16 mouse cellular contexts compared by ENCODE assay signal in the genomic region with DNA sequence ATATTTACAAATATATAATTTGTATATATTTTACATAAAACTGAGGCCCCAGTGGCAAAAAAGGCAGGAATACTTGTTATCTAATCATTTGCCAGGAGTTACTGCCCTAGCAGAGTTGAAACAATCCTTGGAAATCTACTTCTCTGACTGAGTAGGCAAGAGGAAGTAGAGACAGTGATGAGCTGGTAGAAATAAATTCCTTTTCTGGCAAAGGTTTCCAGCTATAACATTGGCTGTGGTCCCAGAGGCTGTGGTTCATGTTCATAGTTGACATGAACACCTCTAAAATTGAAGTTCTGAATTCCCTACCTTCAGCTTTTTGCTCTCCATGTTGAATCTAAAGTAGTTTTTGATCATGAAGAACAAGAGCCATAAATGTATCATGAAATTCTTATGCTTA. TPM values are rescaled to one million over a fixed set of nuclear protein-coding genes. Genes with fewer than 3 reads are reported as not detected.
DNase-seq lines count a peak whose midpoint lies in the region; ATAC-seq and TF ChIP-seq lines count a peak whose summit lies in the region.
"Had no signal": no experiment of that assay in that cellular context is flagged by ENCODE, and none has a peak within 500 bp of the region (broad histone marks: within the 10 kb centered on the region; RNA-seq: fewer than 3 reads in every experiment).

No protein-coding gene starts in this region.

- ATAC-seq in limb, embryonic 14.5 days (ENCODE audit: low FRiP score, low read depth): no peak
- no peak for ATAC-seq in midbrain, embryonic 13.5 days

- H3K4me3 ChIP-seq in limb, embryonic 14.5 days (replicated peaks; ENCODE audit: low read length): no peak overlapping the region
- H3K4me3 ChIP-seq in limb, embryonic 10.5 days: no peak overlapping the region
- no peak overlapping the region for H3K4me3 ChIP-seq in midbrain, embryonic 13.5 days (replicated peaks)
- H3K4me3 ChIP-seq: embryonic facial prominence, embryonic 13.5 days; forebrain, embryonic 12.5 days; limb, embryonic 13.5 days; neural tube, embryonic 13.5 days; stomach, embryonic 15.5 days had no signal

- no peaks in the 10 kb centered on the region for H3K27me3 ChIP-seq in limb, embryonic 14.5 days (ENCODE audit: control insufficient read depth, insufficient read depth, low read length)
- H3K27me3 ChIP-seq in limb, embryonic 10.5 days (ENCODE audit: low read depth, poor library complexity, severe bottlenecking): no peaks in the 10 kb centered on the region
- H3K27me3 ChIP-seq in midbrain, embryonic 13.5 days: no peaks in the 10 kb centered on the region
- H3K27me3 ChIP-seq: embryonic facial prominence, embryonic 13.5 days; forebrain, embryonic 12.5 days; limb, embryonic 13.5 days; neural tube, embryonic 13.5 days; stomach, embryonic 15.5 days had no signal

- H3K27ac ChIP-seq in limb, embryonic 14.5 days (replicated peaks; ENCODE audit: low read depth, low read length): no peak overlapping the region
- no peak overlapping the region for H3K27ac ChIP-seq in limb, embryonic 10.5 days
- no peak overlapping the region for H3K27ac ChIP-seq in midbrain, embryonic 13.5 days
- H3K27ac ChIP-seq: forebrain, embryonic 12.5 days; limb, embryonic 13.5 days; neural tube, embryonic 13.5 days; stomach, embryonic 15.5 days had no signal

- no peaks in the 10 kb centered on the region for H3K9me3 ChIP-seq in limb, embryonic 14.5 days (ENCODE audit: control insufficient read depth, low read length)
- no peaks in the 10 kb centered on the region for H3K9me3 ChIP-seq in limb, embryonic 10.5 days (replicated peaks)
- H3K9me3 ChIP-seq in midbrain, embryonic 13.5 days: no peaks in the 10 kb centered on the region
- H3K9me3 ChIP-seq: embryonic facial prominence, embryonic 13.5 days; forebrain, embryonic 12.5 days; limb, embryonic 13.5 days; neural tube, embryonic 13.5 days; stomach, embryonic 15.5 days had no signal

- no peak overlapping the region for H3K4me2 ChIP-seq in limb, embryonic 14.5 days (replicated peaks; ENCODE audit: low read depth, low read length, severe bottlenecking)
- H3K4me2 ChIP-seq in midbrain, embryonic 13.5 days (replicated peaks): no peak overlapping the region
- H3K4me2 ChIP-seq: embryonic facial prominence, embryonic 13.5 days; forebrain, embryonic 12.5 days; limb, embryonic 13.5 days; neural tube, embryonic 13.5 days; stomach, embryonic 15.5 days had no signal

- H3K36me3 ChIP-seq in limb, embryonic 14.5 days (ENCODE audit: control insufficient read depth, insufficient read depth, low read length): no peaks in the 10 kb centered on the region
- no peaks in the 10 kb centered on the region for H3K36me3 ChIP-seq in limb, embryonic 10.5 days
- no peaks in the 10 kb centered on the region for H3K36me3 ChIP-seq in midbrain, embryonic 13.5 days
- H3K36me3 ChIP-seq: embryonic facial prominence, embryonic 13.5 days; forebrain, embryonic 12.5 days; limb, embryonic 13.5 days; neural tube, embryonic 13.5 days; stomach, embryonic 15.5 days had no signal

- H3K9ac ChIP-seq in limb, embryonic 14.5 days (ENCODE audit: low read depth, low read length, severe bottlenecking): no peak overlapping the region
- H3K9ac ChIP-seq in midbrain, embryonic 13.5 days (replicated peaks): no peak overlapping the region
- H3K9ac ChIP-seq: embryonic facial prominence, embryonic 13.5 days; forebrain, embryonic 12.5 days; limb, embryonic 13.5 days; neural tube, embryonic 13.5 days; stomach, embryonic 15.5 days had no signal

- no peaks in the 10 kb centered on the region for H3K4me1 ChIP-seq in limb, embryonic 14.5 days (ENCODE audit: control insufficient read depth, insufficient read depth, low read length)
- no peaks in the 10 kb centered on the region for H3K4me1 ChIP-seq in limb, embryonic 10.5 days
- H3K4me1 ChIP-seq in midbrain, embryonic 13.5 days (replicated peaks): no peaks in the 10 kb centered on the region
- H3K4me1 ChIP-seq: embryonic facial prominence, embryonic 13.5 days; forebrain, embryonic 12.5 days; limb, embryonic 13.5 days; neural tube, embryonic 13.5 days; stomach, embryonic 15.5 days had no signal

- DNase-seq in cerebellum, postnatal 10 days: peak; percentile 27 to 34
- DNase-seq in cerebellum, adult 11 months: no peak
- peak; percentile 50 for DNase-seq in limb, embryonic 14.5 days (ENCODE audit: low spot score)
- DNase-seq in limb, embryonic 10.5 days (ENCODE audit: low spot score): no peak
- peak; percentile 95 for DNase-seq in 3T3-L1 (ENCODE audit: low read depth, low spot score)
- peak; percentile 51 for DNase-seq in adipocyte (ENCODE audit: low spot score)
- no peak for DNase-seq in kidney, postnatal 10 days

- no peak for TF ChIP-seq POLR2A in limb, embryonic 14.5 days (IDR thresholded peaks at IDR 0.05; ENCODE audit: borderline replicate concordance, extremely low read depth, insufficient read depth, insufficient read length)

RNA-seq across cellular contexts. Expression of a gene that starts 43.3 kb away (rescaled TPM):
- 60.6 and 69.1 TPM in 2 replicates for polyA plus RNA-seq in limb, embryonic 14.5 days (2012; rRNA removed)
- polyA plus RNA-seq in limb, embryonic 14.5 days (2014; fragmentation: Nextera tagmentation; extraction: Ambion mirVana): 64.1 and 67.6 TPM in 2 replicates
- polyA plus RNA-seq in limb, embryonic 10.5 days (2016; fragmentation: Nextera tagmentation; extraction: Ambion mirVana): 100 and 104 TPM in 2 replicates
- polyA plus RNA-seq in midbrain, embryonic 13.5 days (2015; fragmentation: Nextera tagmentation; extraction: Ambion mirVana): 61.8 and 74.1 TPM in 2 replicates

RNA-seq across cellular contexts. Expression of a gene that starts 51.8 kb away (rescaled TPM):
- polyA plus RNA-seq in limb, embryonic 14.5 days (2012; rRNA removed): not detected in 2 replicates
- not detected in 2 replicates for polyA plus RNA-seq in limb, embryonic 14.5 days (2014; fragmentation: Nextera tagmentation; extraction: Ambion mirVana)
- not detected in 2 replicates for polyA plus RNA-seq in limb, embryonic 10.5 days (2016; fragmentation: Nextera tagmentation; extraction: Ambion mirVana)
- not detected in 2 replicates for polyA plus RNA-seq in midbrain, embryonic 13.5 days (2015; fragmentation: Nextera tagmentation; extraction: Ambion mirVana)
- polyA plus RNA-seq: cortical plate, adult 2 months; embryonic facial prominence, embryonic 13.5 days; forebrain, embryonic 12.5 days; frontal cortex, adult 2 months; limb, embryonic 13.5 days; neural tube, embryonic 13.5 days; spleen, adult 2 months; stomach, embryonic 15.5 days had no signal

Comparison
In these comparisons a context has a peak if more than half of its experiments do, and no peak if none do; other contexts are left out.
1. DNase-seq: peak in cerebellum, postnatal 10 days (2 of 2), limb, embryonic 14.5 days (single experiment), 3T3-L1 (single experiment) and adipocyte (single experiment); none in cerebellum, adult 11 months (single experiment), limb, embryonic 10.5 days (single experiment) and kidney, postnatal 10 days (single experiment).